Mouse (Mus musculus) midbrain, embryonic 10.5 days (tissue): ENCODE measurements around the gene Sh3gl2. TPM values are rescaled to one million over a fixed set of nuclear protein-coding genes. Genes with fewer than 3 reads are reported as not detected.
A peak's percentile ranks its signal among the peaks of the same experiment; 100 is the strongest.

Source experiments
- DNase-seq: peaks from one replicate; pipeline ENCODE4 v3.0.0-alpha.2; 2017; ENCODE audit warnings: low spot score
- H3K27ac ChIP-seq: fragments of 300-500 bp; sonication (generic); replicated peaks from 2 replicates; pipeline ENCODE4 v1.5.1; 2016; ENCODE audit warnings: mild to moderate bottlenecking
- H3K27me3 ChIP-seq: fragments of 300-500 bp; sonication (generic); 2 replicates; pipeline ENCODE4 v1.6.1; 2016; ENCODE audit warnings: low read depth, mild to moderate bottlenecking; ENCODE audit not compliant: poor library complexity, severe bottlenecking
- H3K36me3 ChIP-seq: fragments of 300-500 bp; sonication (generic); 2 replicates; pipeline ENCODE4 v1.6.1; 2016; ENCODE audit warnings: mild to moderate bottlenecking, moderate library complexity
- H3K4me1 ChIP-seq: fragments of 300-500 bp; sonication (generic); 2 replicates; pipeline ENCODE4 v1.6.1; 2016
- H3K4me3 ChIP-seq: fragments of 300-500 bp; sonication (generic); 2 replicates; pipeline ENCODE4 v1.5.1; 2016; ENCODE audit warnings: mild to moderate bottlenecking, moderate library complexity
- H3K9me3 ChIP-seq: fragments of 300-500 bp; sonication (generic); replicated peaks from 2 replicates; pipeline ENCODE4 v1.6.1; 2016; ENCODE audit warnings: mild to moderate bottlenecking
- WGBS: fragments of 180-500 bp; shearing (Covaris S2); methylation state at CpG from one replicate; pipeline ENCODE4 v1.1.7; 2016; 5-methylcytosine and 5-hydroxymethylcytosine counted together
- polyA plus RNA-seq: library from polyadenylated mRNA; unstranded; fragments of >200 nt; fragmentation: Nextera tagmentation; extraction: Ambion mirVana; gene quantifications from 2 replicates; pipeline ENCODE4 v1.2.1, GENCODE M21; 2016

The Sh3gl2 gene
- polyA plus RNA-seq, 1 experiment from 2014 or later, result 3.0 TPM

GRCm38 (mm10) chr4:85618746-85619145, 413.8 kb downstream of the Sh3gl2 start:
- H3K9me3 ChIP-seq, result no peaks in the 10 kb centered on the region
- no peaks in the 10 kb centered on the region for H3K36me3 ChIP-seq
- H3K27me3 ChIP-seq, result no peaks in the 10 kb centered on the region
- no peak for DNase-seq
- no peak overlapping the region for H3K27ac ChIP-seq
- H3K4me1 ChIP-seq, result no peaks in the 10 kb centered on the region
- no peak overlapping the region for H3K4me3 ChIP-seq
- 92% methylated on average over 5 of the region's 5 CpGs for WGBS

DNA sequence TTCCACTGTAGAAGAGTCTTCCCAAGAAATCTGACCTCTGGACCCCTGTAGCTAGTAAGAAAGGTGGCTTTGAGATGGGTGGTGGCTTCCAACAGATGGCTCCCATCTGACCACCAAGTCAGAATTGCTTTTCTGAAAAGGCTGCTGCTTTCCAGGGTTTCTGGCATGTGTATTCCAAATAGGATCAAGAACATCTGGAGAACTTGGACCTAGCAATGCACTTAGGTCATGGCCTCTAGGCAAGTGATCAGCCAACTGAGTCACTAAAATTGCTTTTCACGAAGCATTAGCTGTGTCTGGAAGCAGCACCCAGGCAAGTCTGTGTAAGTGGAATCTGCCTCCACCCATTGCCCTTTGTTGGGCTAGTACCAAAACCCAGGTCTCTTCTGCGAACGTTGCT, 414.3 kb downstream of the Sh3gl2 start:
- DNase-seq, result no peak
- no peaks in the 10 kb centered on the region for H3K27me3 ChIP-seq
- H3K4me3 ChIP-seq, result no peak overlapping the region
- no peak overlapping the region for H3K27ac ChIP-seq
- 89% methylated on average over 3 of the region's 3 CpGs for WGBS
- H3K36me3 ChIP-seq, result no peaks in the 10 kb centered on the region
- H3K9me3 ChIP-seq, result no peaks in the 10 kb centered on the region
- H3K4me1 ChIP-seq, result no peaks in the 10 kb centered on the region

DNA sequence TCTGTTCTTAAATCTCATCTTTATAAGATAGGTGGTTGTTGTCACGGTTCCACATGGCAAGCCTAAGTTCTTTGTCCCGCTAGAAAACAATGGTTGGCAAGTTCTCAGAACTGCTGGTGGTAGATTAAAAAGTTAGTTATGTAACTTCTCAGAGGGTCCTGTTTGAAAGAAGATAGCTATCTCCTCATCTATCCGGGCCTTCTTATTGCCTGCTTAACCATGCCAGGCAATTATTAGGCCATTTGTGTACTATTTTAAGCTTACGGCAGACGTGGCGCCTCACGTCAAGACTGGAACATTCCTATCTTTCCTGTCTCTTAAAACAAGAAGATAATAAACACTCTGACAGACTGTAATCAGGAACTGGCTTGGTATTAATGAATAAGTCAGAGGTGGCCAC, 424.5 kb downstream of the Sh3gl2 start:
- Histone ChIP-seq H3K27me3 (no peaks in the 10 kb centered on the region), H3K36me3 (no peaks in the 10 kb centered on the region), H3K9me3 (no peaks in the 10 kb centered on the region), H3K4me1 (no peaks in the 10 kb centered on the region), H3K4me3 (no peak overlapping the region), H3K27ac (no peak overlapping the region)
- no peak for DNase-seq
- WGBS, result 88% methylated on average over 7 of the region's 7 CpGs

- no peak overlapping the region for H3K27ac ChIP-seq
- no peak overlapping the region for H3K4me3 ChIP-seq
- no peaks in the 10 kb centered on the region for H3K9me3 ChIP-seq
- H3K27me3 ChIP-seq, result no peaks in the 10 kb centered on the region
- no peaks in the 10 kb centered on the region for H3K36me3 ChIP-seq
- WGBS, result 91% methylated on average over 5 of the region's 5 CpGs
- no peak for DNase-seq
- H3K4me1 ChIP-seq, result peaks cover 5% of the 10 kb centered on the region
Observed at GRCm38 (mm10) chr4:85669271-85669670, 464.3 kb downstream of the Sh3gl2 start.

- Histone ChIP-seq H3K36me3 (no peaks in the 10 kb centered on the region), H3K27me3 (no peaks in the 10 kb centered on the region), H3K4me1 (peaks cover 5% of the 10 kb centered on the region), H3K4me3 (no peak overlapping the region), H3K27ac (no peak overlapping the region), H3K9me3 (no peaks in the 10 kb centered on the region)
- DNase-seq, result no peak
- WGBS, result 76% methylated on average over 1 of the region's 1 CpGs
Observed at GRCm38 (mm10) chr4:85669735-85670134, 464.8 kb downstream of the Sh3gl2 start.

DNA sequence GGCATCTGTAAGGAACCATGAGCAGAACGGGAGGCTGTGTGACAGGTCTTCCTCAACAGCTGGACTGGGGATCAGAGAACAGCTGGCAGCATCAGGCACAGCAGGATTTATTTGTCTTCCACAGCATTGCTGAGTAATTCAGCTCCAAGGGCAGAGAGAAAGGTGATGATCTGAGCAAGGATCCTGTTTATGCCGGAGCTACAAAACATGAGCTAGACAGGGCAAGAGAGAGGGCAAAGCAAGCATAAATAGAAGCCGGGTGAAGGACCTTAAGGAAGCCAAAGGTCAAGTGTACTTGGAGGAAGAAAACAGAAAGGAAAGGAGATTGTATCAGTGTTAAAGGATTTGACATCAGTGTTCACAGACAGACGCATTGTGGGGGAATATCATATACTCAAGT, 467.4 kb downstream of the Sh3gl2 start:
- peak; percentile 15 for DNase-seq
- H3K27ac ChIP-seq, result no peak overlapping the region
- 51% methylated on average over 4 of the region's 4 CpGs for WGBS

DNA sequence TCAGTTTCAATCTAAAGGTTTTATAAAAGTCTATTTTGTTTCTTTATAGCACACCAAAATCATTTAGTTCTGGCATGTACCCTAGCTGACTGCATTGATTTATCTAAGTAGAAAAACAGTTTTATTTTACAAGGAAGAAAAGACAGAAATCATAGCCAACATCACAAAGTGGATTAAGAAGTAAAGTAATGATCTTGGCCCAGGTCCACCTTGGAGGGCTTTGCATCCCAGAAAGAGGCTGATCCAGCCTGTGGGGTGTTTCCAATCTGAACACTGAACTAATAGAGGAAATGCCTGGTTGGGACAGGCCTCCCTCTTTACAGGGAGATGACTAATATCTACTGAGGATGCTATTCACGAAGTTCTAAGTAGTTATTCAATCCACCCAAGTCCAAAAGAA, 472.7 kb downstream of the Sh3gl2 start:
- 56% methylated on average over 1 of the region's 1 CpGs for WGBS
- Histone ChIP-seq H3K27me3 (no peaks in the 10 kb centered on the region), H3K27ac (no peak overlapping the region), H3K9me3 (no peaks in the 10 kb centered on the region), H3K36me3 (no peaks in the 10 kb centered on the region), H3K4me3 (no peak overlapping the region), H3K4me1 (no peaks in the 10 kb centered on the region)
- no peak for DNase-seq

More for the DNA sequence above, 467.4 kb downstream of the Sh3gl2 start:
- no peaks in the 10 kb centered on the region for H3K27me3 ChIP-seq
- H3K36me3 ChIP-seq, result no peaks in the 10 kb centered on the region
- H3K4me1 ChIP-seq, result peaks cover 5% of the 10 kb centered on the region
- no peaks in the 10 kb centered on the region for H3K9me3 ChIP-seq
- no peak overlapping the region for H3K4me3 ChIP-seq

GRCm38 (mm10) chr4:85686160-85686559, 481.2 kb downstream of the Sh3gl2 start:
- DNase-seq, result no peak
- no peaks in the 10 kb centered on the region for H3K36me3 ChIP-seq
- H3K27me3 ChIP-seq, result no peaks in the 10 kb centered on the region
- no peaks in the 10 kb centered on the region for H3K4me1 ChIP-seq
- no peak overlapping the region for H3K27ac ChIP-seq
- no peaks in the 10 kb centered on the region for H3K9me3 ChIP-seq
- no peak overlapping the region for H3K4me3 ChIP-seq
- WGBS, result 90% methylated on average over 4 of the region's 4 CpGs
